Mouse (Mus musculus) bone marrow, adult 2 months (tissue): ENCODE results near the gene Ckap4. TPM values are rescaled to one million over a fixed set of nuclear protein-coding genes. Genes with fewer than 3 reads are reported as not detected.
A peak's percentile ranks its signal among the peaks of the same experiment; 100 is the strongest.

Source experiments
- H3K27ac ChIP-seq: fragments of 200-500 bp; 2 replicates; pipeline ENCODE4 v1.5.1; 2012; ENCODE audit warnings: low read depth, mild to moderate bottlenecking, control low read depth, inconsistent platforms, low read length; ENCODE audit not compliant: control insufficient read depth, poor library complexity, insufficient read depth
- H3K4me1 ChIP-seq: fragments of 200-500 bp; 2 replicates; pipeline ENCODE4 v1.6.1; 2011; ENCODE audit warnings: low read length; ENCODE audit not compliant: control insufficient read depth, insufficient read depth
- H3K4me3 ChIP-seq: fragments of 200-500 bp; replicated peaks from 2 replicates; pipeline ENCODE3; 2011; ENCODE audit warnings: mild to moderate bottlenecking, low read depth, low read length, control low read depth; ENCODE audit not compliant: control insufficient read depth
- CTCF ChIP-seq: fragments of 200-500 bp; IDR thresholded peaks from 2 replicates; pipeline ENCODE4 v1.5.1; 2011; ENCODE audit warnings: low read length, control low read depth; ENCODE audit not compliant: control insufficient read depth, insufficient read depth
- POLR2A ChIP-seq: fragments of 200-500 bp; IDR thresholded peaks from 2 replicates; pipeline ENCODE4 v1.6.1; 2011; ENCODE audit warnings: low read depth, mild to moderate bottlenecking, control low read depth, low read length, borderline replicate concordance; ENCODE audit not compliant: control insufficient read depth
- WGBS: fragments of 180-500 bp; shearing (Covaris S2); methylation state at CpG from one replicate; pipeline ENCODE4 v1.1.7; 2018; 5-methylcytosine and 5-hydroxymethylcytosine counted together
- polyA plus RNA-seq: library from polyadenylated mRNA; stranded (reverse); fragments of >200 nt; gene quantifications from 2 replicates; pipeline ENCODE4 v1.2.4, GENCODE M21; 2011; ENCODE audit warnings: low replicate concordance; ENCODE audit not compliant: missing spikeins, insufficient read depth, insufficient read length

Ckap4 gene
- polyA plus RNA-seq, 1 experiment, result 27.6 TPM

DNA sequence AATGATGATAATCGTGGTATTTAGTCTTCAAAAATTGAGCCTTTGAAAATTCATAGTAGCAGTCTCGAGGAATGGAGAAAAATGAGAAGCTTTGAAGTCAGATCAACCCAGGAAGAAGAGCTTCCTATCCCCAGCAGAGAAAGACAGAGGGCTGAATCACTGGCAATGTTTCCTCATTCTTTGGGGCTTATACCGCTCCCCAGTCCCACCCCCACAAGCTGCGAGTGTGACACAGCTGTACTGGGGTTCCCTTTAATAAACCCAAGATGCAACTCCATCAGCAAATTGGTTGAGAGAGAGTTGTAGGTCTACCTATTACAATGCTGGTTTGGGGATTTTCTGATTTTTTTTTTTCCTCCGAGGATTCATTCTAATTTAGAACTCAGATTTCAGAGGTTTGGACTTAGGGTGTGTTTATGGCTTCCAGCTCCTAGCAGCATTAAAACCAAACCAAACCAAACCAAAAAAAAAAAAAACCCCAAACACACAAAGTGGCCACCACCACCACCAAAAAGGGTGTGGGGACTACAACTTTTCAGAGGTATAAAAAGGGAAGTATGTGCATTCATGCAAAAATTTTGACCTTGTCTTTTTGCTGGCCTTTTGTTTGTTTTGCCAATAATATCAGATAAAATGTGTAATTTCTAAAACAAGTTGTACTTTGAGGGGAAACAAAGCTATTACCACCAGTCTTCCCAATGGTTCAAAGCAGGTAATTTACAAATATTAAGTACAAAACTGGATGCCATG is 40.0 kb upstream of the Ckap4 start:
- WGBS, result 6% methylated on average over 5 of the region's 5 CpGs
- TF ChIP-seq POLR2A (no peak), CTCF (no peak)
- Histone ChIP-seq H3K4me3 (no peak overlapping the region), H3K4me1 (peaks cover 4% of the 10 kb centered on the region), H3K27ac (peak overlapping the region; percentile 33; the same call in 1 of the 2 replicates)

DNA sequence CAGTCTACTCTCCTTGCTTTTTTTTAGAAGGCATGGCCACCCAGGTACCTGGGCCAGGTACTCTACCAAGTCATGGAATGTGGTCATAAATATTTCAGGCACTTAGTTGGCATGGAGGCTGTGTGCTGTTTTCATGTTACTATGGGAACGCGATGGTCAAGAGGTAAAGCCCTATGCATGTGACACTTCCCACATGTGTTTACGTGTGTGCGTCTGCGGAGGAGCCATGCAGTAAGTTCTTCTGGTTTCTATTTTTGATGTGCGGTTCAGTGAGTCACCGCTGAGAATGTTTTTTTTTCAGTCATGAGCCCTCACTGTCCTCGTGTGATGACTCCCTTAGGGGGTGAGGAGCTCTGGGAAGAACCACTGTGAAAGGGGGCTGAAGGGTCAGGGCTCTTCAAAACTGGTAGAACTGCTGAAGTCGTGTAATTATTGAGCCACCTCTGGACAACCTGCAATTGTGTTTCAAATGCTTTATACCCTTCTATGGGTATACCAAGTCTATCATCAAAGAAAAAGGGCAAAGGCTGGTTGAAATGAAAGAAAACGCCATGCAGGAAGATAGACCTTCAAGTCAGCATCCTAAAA is 37.3 kb upstream of the Ckap4 start:
- WGBS, result 70% methylated on average over 10 of the region's 10 CpGs

DNA sequence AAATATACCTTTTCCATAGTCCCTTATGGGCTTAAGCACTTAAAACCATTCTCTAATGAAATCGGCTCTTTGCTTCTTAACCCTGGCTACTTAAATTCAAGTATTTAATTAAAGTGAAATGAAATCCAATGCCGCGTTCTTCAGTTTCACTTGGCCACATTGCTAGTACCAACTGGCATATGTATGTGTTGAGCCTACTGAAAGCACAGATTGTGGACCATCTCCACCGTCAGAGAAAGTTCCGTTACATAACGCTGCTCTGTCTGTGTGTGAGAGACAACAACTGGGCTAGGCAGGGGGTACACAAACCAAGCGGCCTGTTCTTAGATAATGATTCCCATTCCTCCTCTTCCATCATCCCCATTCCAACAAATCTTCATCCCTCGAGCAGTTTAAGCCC is 30.6 kb upstream of the Ckap4 start:
- no peak for TF ChIP-seq POLR2A
- 85% methylated on average over 8 of the region's 8 CpGs for WGBS
- H3K4me1 ChIP-seq, result peaks cover 6% of the 10 kb centered on the region
- H3K4me3 ChIP-seq, result no peak overlapping the region
- no peak overlapping the region for H3K27ac ChIP-seq

More for the DNA sequence above, 37.3 kb upstream of the Ckap4 start:
- H3K4me1 ChIP-seq, result peaks cover 2% of the 10 kb centered on the region
- TF ChIP-seq CTCF (no peak), POLR2A (no peak)
- H3K4me3 ChIP-seq, result no peak overlapping the region
- no peak overlapping the region for H3K27ac ChIP-seq

DNA sequence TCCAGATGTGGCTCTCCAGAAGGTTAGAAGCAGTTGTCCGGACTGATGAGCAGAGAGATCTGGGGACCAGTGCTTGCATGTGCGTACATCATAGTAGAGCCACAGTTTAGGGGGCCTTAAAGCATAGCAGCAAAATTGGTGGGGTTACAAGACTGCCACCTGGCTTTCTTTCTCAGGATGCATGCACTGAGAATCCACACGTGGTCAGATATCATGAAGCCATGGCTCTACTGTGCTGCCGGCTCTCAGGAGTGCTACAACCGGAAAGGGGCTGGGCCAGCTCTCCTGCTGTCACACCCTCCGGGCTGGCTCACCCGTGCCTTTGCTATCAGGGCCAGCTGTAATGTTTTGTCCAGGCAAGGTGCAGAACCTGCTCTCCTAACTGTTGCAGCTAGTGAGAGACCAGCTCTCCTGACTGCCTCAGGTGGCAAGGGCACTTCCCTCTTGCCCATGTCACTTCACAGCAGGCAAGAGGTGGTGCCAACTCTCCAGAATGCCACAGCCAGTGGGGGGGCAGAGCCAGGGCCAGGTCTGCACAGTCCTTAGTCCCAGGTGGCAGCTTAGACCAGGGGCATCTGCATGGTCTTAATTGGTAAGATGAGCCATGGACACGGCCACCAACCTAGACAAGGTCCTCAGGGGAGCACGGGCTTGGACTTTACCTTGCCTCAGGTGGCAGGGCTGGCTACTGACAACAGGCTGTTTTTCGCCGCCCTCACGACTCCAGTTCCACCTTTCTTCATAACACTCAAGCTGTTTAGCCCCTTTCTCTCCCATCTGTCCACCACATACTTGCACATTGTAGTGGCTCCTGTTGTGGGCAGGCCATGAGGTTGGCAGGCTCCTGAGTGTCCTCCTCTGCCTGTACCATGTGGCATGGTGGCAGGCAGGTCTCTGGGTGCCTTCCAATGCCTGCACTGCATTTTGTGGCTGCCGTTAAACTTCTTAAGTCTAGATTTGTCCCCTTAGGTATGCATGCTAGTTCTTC is 29.0 kb upstream of the Ckap4 start:
- no peak overlapping the region for H3K4me3 ChIP-seq
- TF ChIP-seq CTCF (no peak), POLR2A (no peak)
- 48% methylated on average over 13 of the region's 13 CpGs for WGBS
- peaks cover 7% of the 10 kb centered on the region for H3K4me1 ChIP-seq
- H3K27ac ChIP-seq, result peak overlapping the region; percentile 13; the same call in 1 of the 2 replicates

DNA sequence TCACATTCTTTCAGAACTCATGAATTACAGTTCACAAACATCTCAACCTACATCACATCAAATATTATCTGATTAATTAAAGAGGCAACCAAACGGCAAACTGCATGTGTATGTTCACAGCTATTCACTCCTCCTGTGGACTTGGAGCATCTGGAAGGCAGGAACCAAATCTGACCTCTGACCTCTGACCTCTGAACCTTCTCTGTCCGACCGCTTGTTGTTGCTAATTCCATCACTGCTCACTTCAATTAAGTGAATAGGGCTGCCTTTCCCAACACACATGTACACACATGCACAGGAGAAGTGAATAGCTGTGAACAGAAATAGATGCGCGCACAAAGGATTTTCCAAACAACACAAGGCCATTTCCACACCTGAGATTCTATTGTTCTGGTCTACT is 28.3 kb upstream of the Ckap4 start:
- TF ChIP-seq CTCF, result no peak
- no peak for TF ChIP-seq POLR2A
- WGBS, result 85% methylated on average over 5 of the region's 5 CpGs
- H3K4me3 ChIP-seq, result no peak overlapping the region
- no peak overlapping the region for H3K27ac ChIP-seq
- H3K4me1 ChIP-seq, result peaks cover 7% of the 10 kb centered on the region

DNA sequence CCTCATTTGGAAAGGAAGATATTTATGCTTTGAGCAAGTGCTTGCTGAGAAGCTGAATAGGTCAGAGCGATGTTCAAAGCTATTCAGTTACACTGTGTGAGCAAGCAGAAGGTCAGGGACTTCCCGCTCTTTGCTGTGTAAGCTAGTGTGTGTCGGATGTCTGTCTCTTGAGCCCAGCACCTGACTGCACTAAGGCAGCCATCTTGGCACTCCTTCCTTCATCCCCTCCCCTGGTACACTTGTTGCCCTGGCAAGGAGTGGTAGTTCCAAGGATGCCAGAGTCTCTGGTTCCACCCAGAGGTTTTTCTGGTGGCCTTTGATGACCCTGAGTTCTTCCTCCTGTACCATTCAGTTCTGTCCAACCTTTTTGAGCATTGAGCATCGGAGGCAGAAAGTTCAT is 26.1 kb upstream of the Ckap4 start:
- no peak overlapping the region for H3K4me3 ChIP-seq
- WGBS, result 94% methylated on average over 4 of the region's 4 CpGs
- TF ChIP-seq POLR2A, result no peak
- TF ChIP-seq CTCF, result no peak

DNA sequence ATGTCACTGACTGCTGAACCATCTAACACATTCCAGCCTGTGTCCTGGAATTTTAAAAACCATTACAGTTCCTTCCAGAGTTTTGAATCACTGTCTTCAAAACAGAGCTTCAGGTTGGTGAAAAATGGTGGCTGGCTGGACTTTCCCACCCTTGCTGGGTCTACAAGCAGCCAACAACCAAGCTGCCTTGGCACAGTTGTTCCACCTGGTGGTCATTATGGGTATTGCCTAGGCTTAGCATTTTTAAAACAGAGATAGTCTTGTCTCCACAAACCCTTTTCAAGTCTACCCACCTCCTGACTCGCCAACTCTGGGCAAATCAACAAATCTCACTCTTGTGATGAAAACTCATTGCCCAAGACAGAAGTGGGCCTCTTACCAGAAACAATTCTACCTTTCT is 24.6 kb upstream of the Ckap4 start:
- 70% methylated on average over 1 of the region's 1 CpGs for WGBS
- Histone ChIP-seq H3K4me1 (peaks cover 7% of the 10 kb centered on the region), H3K27ac (no peak overlapping the region), H3K4me3 (no peak overlapping the region)
- TF ChIP-seq CTCF, result peak; percentile 73
- no peak for TF ChIP-seq POLR2A

More for the DNA sequence above, 26.1 kb upstream of the Ckap4 start:
- Histone ChIP-seq H3K4me1 (peaks cover 7% of the 10 kb centered on the region), H3K27ac (no peak overlapping the region)

DNA sequence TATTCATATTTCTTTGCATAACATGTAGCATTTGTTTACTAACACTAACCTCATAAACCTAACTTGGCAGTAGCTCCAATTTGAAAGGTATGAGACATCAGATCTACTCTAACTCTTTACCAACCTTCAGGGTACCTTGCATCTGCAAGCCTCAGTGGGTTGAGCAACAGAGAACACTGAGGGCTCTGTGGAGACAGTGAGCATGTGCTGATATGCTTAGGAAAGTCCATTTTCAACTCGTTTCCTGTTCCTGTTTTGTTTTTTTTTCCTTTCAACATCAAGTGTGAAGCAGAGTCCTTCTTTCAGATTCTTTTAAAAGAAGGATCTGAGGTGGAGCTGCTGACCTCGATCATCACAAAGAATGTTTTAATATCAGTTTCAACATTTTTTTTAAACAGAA is 22.3 kb upstream of the Ckap4 start:
- peaks cover 6% of the 10 kb centered on the region; the same call in 1 of the 2 replicates for H3K4me1 ChIP-seq
- no peak overlapping the region for H3K27ac ChIP-seq
- WGBS, result 20% methylated on average over 2 of the region's 2 CpGs
- TF ChIP-seq POLR2A (no peak), CTCF (no peak)
- H3K4me3 ChIP-seq, result no peak overlapping the region
